Comparison of ENCODE assay signal across 19 mouse cellular contexts in genomic region chr3:37952251-37952650, GRCm38 (mm10).
"Had no signal": no experiment of that assay in that cellular context is flagged by ENCODE, and none has a peak within 500 bp of the region (broad histone marks: within the 10 kb centered on the region; RNA-seq: fewer than 3 reads in every experiment).

No protein-coding gene starts in this region.

- DNase-seq: gastrocnemius, postnatal 14 days; heart, postnatal 36 days; layer of hippocampus, postnatal 36 days; liver; liver, embryonic 13.5 days had no signal

- H3K9ac ChIP-seq: heart, embryonic 13.5 days; heart, embryonic 15.5 days; hindbrain, embryonic 12.5 days; hindbrain, embryonic 14.5 days; intestine, embryonic 15.5 days; limb, embryonic 12.5 days; liver, embryonic 13.5 days; liver, embryonic 15.5 days had no signal

- ATAC-seq: hindbrain, embryonic 16.5 days; inflammation-experienced regulatory T-cells, adult 6 months; intestine, embryonic 15.5 days; intestine, postnatal 0 days had no signal

- H3K9me3 ChIP-seq: heart, embryonic 15.5 days; intestine, embryonic 15.5 days had no signal

- H3K36me3 ChIP-seq: heart, embryonic 13.5 days; heart, embryonic 15.5 days; hindbrain, embryonic 12.5 days; intestine, embryonic 15.5 days; limb, embryonic 12.5 days; liver, embryonic 13.5 days; liver, embryonic 15.5 days had no signal

- H3K27me3 ChIP-seq: heart, embryonic 13.5 days; heart, embryonic 15.5 days; hindbrain, embryonic 12.5 days; intestine, embryonic 15.5 days; limb, embryonic 12.5 days; liver, embryonic 13.5 days; liver, embryonic 15.5 days had no signal

- H3K4me2 ChIP-seq: heart, embryonic 11.5 days; heart, embryonic 13.5 days; heart, embryonic 15.5 days; hindbrain, embryonic 12.5 days; hindbrain, embryonic 14.5 days; intestine, embryonic 15.5 days; limb, embryonic 12.5 days; liver, embryonic 11.5 days; liver, embryonic 13.5 days; liver, embryonic 15.5 days had no signal

- H3K27ac ChIP-seq: heart, adult 2 months; heart, embryonic 13.5 days; heart, embryonic 15.5 days; hindbrain, embryonic 12.5 days; hindbrain, embryonic 14.5 days; intestine, embryonic 15.5 days; layer of hippocampus, adult 2 months; limb, embryonic 12.5 days; liver, embryonic 13.5 days; liver, embryonic 15.5 days had no signal

- H3K4me1 ChIP-seq: heart, embryonic 13.5 days; heart, embryonic 15.5 days; hindbrain, embryonic 12.5 days; intestine, embryonic 15.5 days; limb, embryonic 12.5 days; liver, embryonic 13.5 days; liver, embryonic 15.5 days had no signal

- H3K4me3 ChIP-seq: heart, adult 2 months; heart, embryonic 13.5 days; heart, embryonic 15.5 days; hindbrain, embryonic 12.5 days; intestine, embryonic 15.5 days; layer of hippocampus, adult 2 months; limb, embryonic 12.5 days; liver, embryonic 13.5 days; liver, embryonic 15.5 days had no signal
